Mouse (Mus musculus) inflammation-experienced regulatory T-cells, adult 6 months (primary cell): ENCODE data around the gene Grip1. TPM values are rescaled to one million over a fixed set of nuclear protein-coding genes. Genes with fewer than 3 reads are reported as not detected.

Experiments used
- polyA plus RNA-seq, 3 experiments: library from polyadenylated mRNA; unstranded; fragments of 100-300 nt; shearing (Covaris generic); gene quantifications; one replicate each; pipeline ENCODE4 v1.2.1; 2017

The Grip1 gene
- polyA plus RNA-seq, 3 experiments from 2014 or later, result 0.11 TPM; not detected in 2

Other genes starting within 250 kb of the Grip1 start
- gene Cand1, start 213.8 kb upstream of the Grip1 start, polyA plus RNA-seq, result 10 to 100 TPM; 19.8 to 22.7 (median 20.4) TPM